ENCODE assay signal across 12 mouse cellular contexts in genomic region chr4:46061259-46061962, GRCm38 (mm10). TPM values are rescaled to one million over a fixed set of nuclear protein-coding genes. Genes with fewer than 3 reads are reported as not detected.
DNase-seq lines count a peak whose midpoint lies in the region; ATAC-seq and TF ChIP-seq lines count a peak whose summit lies in the region.
"Had no signal": no experiment of that assay in that cellular context is flagged by ENCODE, and none has a peak within 500 bp of the region (broad histone marks: within the 10 kb centered on the region; RNA-seq: fewer than 3 reads in every experiment).

No protein-coding gene starts in this region.

- H3K27me3 ChIP-seq in hindbrain, postnatal 0 days (ENCODE audit: insufficient read depth, low read length): no peaks in the 10 kb centered on the region
- no peaks in the 10 kb centered on the region for H3K27me3 ChIP-seq in hindbrain, embryonic 14.5 days (ENCODE audit: control insufficient read depth, insufficient read depth, low read length)
- H3K27me3 ChIP-seq: embryonic facial prominence, embryonic 15.5 days had no signal

- intact Hi-C loops in heart, postnatal 36 days (cut with DNase I): no loop called here

- no peak for TF ChIP-seq POLR2A in lung, adult 2 months (IDR thresholded peaks at IDR 0.05; ENCODE audit: borderline replicate concordance, extremely low read depth, low read depth, low read length)

- H3K9me3 ChIP-seq in hindbrain, postnatal 0 days (ENCODE audit: low read length): no peaks in the 10 kb centered on the region
- peaks cover 5% of the 10 kb centered on the region for H3K9me3 ChIP-seq in hindbrain, embryonic 14.5 days (ENCODE audit: control insufficient read depth, low read length)
- H3K9me3 ChIP-seq: embryonic facial prominence, embryonic 15.5 days had no signal

- no peak overlapping the region for H3K27ac ChIP-seq in hindbrain, postnatal 0 days
- H3K27ac ChIP-seq in hindbrain, embryonic 14.5 days: no peak overlapping the region
- H3K27ac ChIP-seq: embryonic facial prominence, embryonic 15.5 days; midbrain, embryonic 12.5 days had no signal

- 0 out of 2 replicates have a peak, but pooled peaks cover 10% of the 10 kb centered on the region for H3K4me1 ChIP-seq in hindbrain, postnatal 0 days (ENCODE audit: insufficient read depth, low read length)
- H3K4me1 ChIP-seq in hindbrain, embryonic 14.5 days (replicated peaks; ENCODE audit: control insufficient read depth, insufficient read depth, low read length): no peaks in the 10 kb centered on the region
- peaks cover 2% of the 10 kb centered on the region for H3K4me1 ChIP-seq in lung, adult 2 months (ENCODE audit: control insufficient read depth, insufficient read depth, low read length)

- H3K9ac ChIP-seq in hindbrain, postnatal 0 days (replicated peaks; ENCODE audit: low read length): no peak overlapping the region
- no peak overlapping the region for H3K9ac ChIP-seq in hindbrain, embryonic 14.5 days
- H3K9ac ChIP-seq: embryonic facial prominence, embryonic 15.5 days; midbrain, embryonic 12.5 days had no signal

- 58% methylated on average over 12 of the region's 12 CpGs for WGBS in hindbrain, postnatal 0 days
- 70% methylated on average over 12 of the region's 12 CpGs for WGBS in hindbrain, embryonic 14.5 days
- 87% methylated on average over 12 of the region's 12 CpGs for WGBS in lung, adult 2 months

- no peaks in the 10 kb centered on the region for H3K36me3 ChIP-seq in hindbrain, postnatal 0 days (ENCODE audit: insufficient read depth, low read length)
- no peaks in the 10 kb centered on the region for H3K36me3 ChIP-seq in hindbrain, embryonic 14.5 days (replicated peaks; ENCODE audit: control insufficient read depth, insufficient read depth)
- H3K36me3 ChIP-seq: embryonic facial prominence, embryonic 15.5 days; midbrain, embryonic 12.5 days had no signal

- DNase-seq in hindbrain, postnatal 0 days (ENCODE audit: low spot score): peak; percentile 20
- no peak for DNase-seq in hindbrain, embryonic 14.5 days (ENCODE audit: low spot score)
- peak; percentile 86 to 93 for DNase-seq in frontal cortex, postnatal 36 days (ENCODE audit: low spot score in 2 of 2)
- DNase-seq in left cerebral cortex, adult 9 months (ENCODE audit: low spot score in 2 of 2): peak; percentile 88 to 94
- peak; percentile 96 for DNase-seq in telencephalon, adult 2 months (ENCODE audit: low read depth, low spot score)
- no peak for DNase-seq in lung, adult 2 months
- DNase-seq in heart, postnatal 36 days: no peak
- DNase-seq in thymus, postnatal 0 days (ENCODE audit: low spot score): no peak
- DNase-seq: gastrocnemius, postnatal 14 days; kidney, postnatal 36 days had no signal

- no peak overlapping the region for H3K4me3 ChIP-seq in hindbrain, postnatal 0 days (ENCODE audit: low read length)
- no peak overlapping the region for H3K4me3 ChIP-seq in hindbrain, embryonic 14.5 days (replicated peaks; ENCODE audit: low read length)
- no peak overlapping the region for H3K4me3 ChIP-seq in lung, adult 2 months (replicated peaks; ENCODE audit: extremely low read depth, low read depth, low read length)
- H3K4me3 ChIP-seq: embryonic facial prominence, embryonic 15.5 days; midbrain, embryonic 12.5 days had no signal

- no peak overlapping the region for H3K4me2 ChIP-seq in hindbrain, postnatal 0 days (ENCODE audit: low read depth, low read length)
- H3K4me2 ChIP-seq in hindbrain, embryonic 14.5 days (replicated peaks): no peak overlapping the region
- H3K4me2 ChIP-seq: embryonic facial prominence, embryonic 15.5 days; midbrain, embryonic 12.5 days had no signal

- no peak for TF ChIP-seq CTCF in hindbrain, postnatal 0 days (IDR thresholded peaks at IDR 0.05; ENCODE audit: low read depth)
- no peak for TF ChIP-seq CTCF in lung, adult 2 months (IDR thresholded peaks at IDR 0.05; ENCODE audit: insufficient read depth, low read length)

- peak; percentile 42; the same call in 1 of the 2 replicates for ATAC-seq in hindbrain, postnatal 0 days
- ATAC-seq in hindbrain, embryonic 14.5 days (ENCODE audit: low FRiP score): no peak

RNA-seq across cellular contexts. Expression of gene Tmod1, which starts 22.7 kb away (rescaled TPM):
- 0.58 and 1.3 TPM in 2 replicates for total RNA-seq in hindbrain, postnatal 0 days (2014; rRNA removed)
- polyA plus RNA-seq in hindbrain, postnatal 0 days (2015; fragmentation: Nextera tagmentation; extraction: Ambion mirVana): 2.3 and 2.5 TPM in 2 replicates
- polyA plus RNA-seq in hindbrain, embryonic 14.5 days (2014; fragmentation: Nextera tagmentation; extraction: Ambion mirVana): 1.9 TPM in 2 replicates
- polyA plus RNA-seq in lung, adult 2 months (2012; rRNA removed): 17.1 and 22.3 TPM in 2 replicates
- total RNA-seq in heart, postnatal 36 days (2021): 100 to 1,000 TPM; 272 to 278 TPM
- 0.98 and 1.8 TPM in 2 replicates for polyA plus RNA-seq in thymus, postnatal 0 days (2015; fragmentation: Nextera tagmentation; extraction: Ambion mirVana)

Comparison
In these comparisons a context has a peak if more than half of its experiments do, and no peak if none do; other contexts are left out.
1. DNase-seq: peak in hindbrain, postnatal 0 days (single experiment), frontal cortex, postnatal 36 days (2 of 2), left cerebral cortex, adult 9 months (2 of 2) and telencephalon, adult 2 months (single experiment); none in hindbrain, embryonic 14.5 days (single experiment), lung, adult 2 months (single experiment), heart, postnatal 36 days (0 of 2) and thymus, postnatal 0 days (single experiment).